Mouse (Mus musculus): ENCODE data around the gene Fam102b.

- no peak for TF ChIP-seq CTCF (IDR thresholded peaks at IDR 0.05; ENCODE audit: low read depth)
- TF ChIP-seq EP300 (optimal IDR thresholded peaks at IDR 0.05), result no peak
Observed at GRCm38 (mm10) chr3:109034411-109034810, 7.0 kb upstream of the Fam102b start.
